Mouse (Mus musculus) liver, postnatal 0 days (tissue): ENCODE results near the gene Iqgap1. TPM values are rescaled to one million over a fixed set of nuclear protein-coding genes. Genes with fewer than 3 reads are reported as not detected.

Experiments used
- ATAC-seq: fragments of 200-750 bp; cut with Nextera tagmentation; 2 replicates; pipeline ENCODE4 v1.8.0; 2017; ENCODE audit warnings: mild to moderate bottlenecking, moderate library complexity
- DNase-seq: peaks from one replicate; pipeline ENCODE4 v3.0.0-alpha.2; 2016
- H3K27ac ChIP-seq: fragments of 300-500 bp; sonication (generic); 2 replicates; pipeline ENCODE4 v1.5.1; 2014; ENCODE audit warnings: antibody characterized with exemption, moderate library complexity, mild to moderate bottlenecking, low read depth
- H3K27me3 ChIP-seq: fragments of 300-500 bp; sonication (generic); 2 replicates; pipeline ENCODE4 v1.6.1; 2014; ENCODE audit warnings: low read length, control low read depth, mixed read lengths; ENCODE audit not compliant: insufficient read depth
- H3K36me3 ChIP-seq: fragments of 300-500 bp; sonication (generic); replicated peaks from 2 replicates; pipeline ENCODE4 v1.6.1; 2014; ENCODE audit warnings: mild to moderate bottlenecking, control low read depth, low read length, moderate library complexity, mixed read lengths; ENCODE audit not compliant: insufficient read depth
- H3K4me1 ChIP-seq: fragments of 300-500 bp; sonication (generic); 2 replicates; pipeline ENCODE4 v1.6.1; 2014; ENCODE audit warnings: antibody characterized with exemption, mild to moderate bottlenecking, control low read depth; ENCODE audit not compliant: insufficient read depth
- H3K4me2 ChIP-seq: fragments of 300-500 bp; sonication (generic); 2 replicates; pipeline ENCODE4 v1.6.1; 2014; ENCODE audit warnings: low read depth, mild to moderate bottlenecking, low read length, moderate library complexity, mixed read lengths
- H3K4me3 ChIP-seq: fragments of 300-500 bp; sonication (generic); 2 replicates; pipeline ENCODE4 v1.5.1; 2014; ENCODE audit warnings: low read depth, low read length
- H3K9ac ChIP-seq: fragments of 300-500 bp; sonication (generic); replicated peaks from 2 replicates; pipeline ENCODE4 v1.6.1; 2014; ENCODE audit warnings: mild to moderate bottlenecking, moderate library complexity
- H3K9me3 ChIP-seq: fragments of 300-500 bp; sonication (generic); 2 replicates; pipeline ENCODE4 v1.6.1; 2016; ENCODE audit warnings: mild to moderate bottlenecking, control low read depth, low read length, mixed read lengths
- CTCF ChIP-seq: sonication (generic); IDR thresholded peaks from 2 replicates; pipeline ENCODE4 v1.5.1; 2016; ENCODE audit warnings: antibody characterized with exemption, low read depth
- EP300 ChIP-seq: IDR thresholded peaks from 2 replicates; pipeline ENCODE4 v1.6.1; 2016; ENCODE audit warnings: antibody characterized with exemption, low read depth, mild to moderate bottlenecking
- WGBS: fragments of 180-500 bp; shearing (Covaris S2); extraction: QIAGEN DNeasy Blood & Tissue Kit; methylation state at CpG from one replicate; pipeline ENCODE4 v1.1.7; 2014; ENCODE audit not compliant: insufficient replicate concordance; 5-methylcytosine and 5-hydroxymethylcytosine counted together
- polyA plus RNA-seq: library from polyadenylated mRNA; unstranded; fragments of >200 nt; fragmentation: Nextera tagmentation; extraction: Ambion mirVana; gene quantifications from 2 replicates; pipeline ENCODE4 v1.2.1, GENCODE M21; 2015

Gene Iqgap1
- polyA plus RNA-seq, 1 experiment from 2014 or later, result 13.6 TPM

DNA sequence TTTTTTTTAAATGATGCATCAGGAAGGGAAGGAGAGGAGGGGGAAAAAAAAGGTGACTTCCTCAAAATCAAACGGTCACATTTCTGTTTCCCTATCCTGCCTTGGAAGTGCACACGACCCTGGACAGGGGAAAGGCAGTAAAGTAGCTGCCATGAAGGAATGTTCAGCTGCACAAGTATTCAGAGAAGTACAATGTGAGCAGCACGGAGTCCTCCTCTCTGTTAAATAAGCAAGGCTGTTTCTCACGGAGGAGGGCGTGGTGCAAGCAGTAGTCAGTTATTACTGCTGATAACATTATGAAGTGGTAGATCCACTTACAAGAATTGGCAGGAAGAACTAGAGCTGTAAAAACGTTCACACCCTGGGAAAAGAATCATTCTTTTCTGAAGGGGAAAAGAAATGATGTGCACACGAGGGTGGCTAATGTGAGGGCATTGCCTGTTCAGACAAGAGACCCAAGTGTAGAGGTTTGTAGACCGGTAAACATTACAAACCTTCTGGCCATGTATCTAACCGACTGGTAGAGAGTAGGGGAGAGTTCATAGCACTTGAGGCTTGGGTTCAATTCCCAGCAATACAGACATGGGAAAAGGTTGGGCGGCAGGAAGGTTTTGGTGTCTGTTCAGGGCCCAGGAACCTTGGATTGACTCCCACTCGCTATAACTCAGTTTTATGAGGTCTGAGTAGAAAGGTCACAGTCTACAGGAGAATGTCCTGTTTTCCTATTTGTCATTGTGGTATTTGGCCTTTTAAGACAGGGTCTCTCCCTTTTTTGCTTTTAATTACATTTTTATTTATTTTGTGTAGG lies 1.7 kb downstream of the Iqgap1 start:
- Histone ChIP-seq H3K4me3 (no peak overlapping the region), H3K4me1 (peaks cover 13% of the 10 kb centered on the region), H3K27ac (no peak overlapping the region), H3K36me3 (no peaks in the 10 kb centered on the region), H3K9ac (no peak overlapping the region), H3K4me2 (no peak overlapping the region), H3K9me3 (no peaks in the 10 kb centered on the region), H3K27me3 (no peaks in the 10 kb centered on the region)
- DNase-seq, result no peak
- 46% methylated on average over 11 of the region's 11 CpGs for WGBS
- ATAC-seq, result no peak
- TF ChIP-seq EP300, result no peak
- no peak for TF ChIP-seq CTCF

GRCm38 (mm10) chr7:80823267-80823666 lies 2.5 kb downstream of the Iqgap1 start:
- Histone ChIP-seq H3K36me3 (no peaks in the 10 kb centered on the region), H3K4me1 (peaks cover 13% of the 10 kb centered on the region), H3K27me3 (no peaks in the 10 kb centered on the region), H3K9me3 (no peaks in the 10 kb centered on the region), H3K4me2 (no peak overlapping the region), H3K4me3 (no peak overlapping the region), H3K9ac (no peak overlapping the region), H3K27ac (no peak overlapping the region)
- ATAC-seq (no peak), DNase-seq (no peak)
- 65% methylated on average over 4 of the region's 4 CpGs for WGBS
- TF ChIP-seq CTCF (no peak), EP300 (no peak)

DNA sequence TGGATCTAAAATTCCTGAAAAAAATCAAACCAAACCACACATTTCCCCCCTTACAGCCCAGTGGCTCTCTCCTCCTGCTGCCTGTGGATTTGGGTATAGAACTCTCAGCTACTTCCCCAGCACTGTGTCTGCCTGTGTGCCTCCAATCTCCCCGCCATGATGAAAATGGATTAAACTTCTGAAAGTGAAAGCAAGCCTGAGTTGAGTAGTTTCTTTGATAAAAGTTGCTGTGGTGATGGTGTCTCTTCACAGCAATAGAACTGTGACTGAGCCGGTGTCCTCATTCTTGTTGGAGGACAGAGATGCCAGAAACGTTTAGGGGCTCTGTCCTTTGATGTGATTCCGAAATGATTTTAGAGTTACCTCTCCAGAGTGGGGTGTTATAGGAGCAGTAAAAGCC lies 4.9 kb downstream of the Iqgap1 start:
- DNase-seq (no peak), ATAC-seq (no peak)
- H3K27me3 ChIP-seq, result no peaks in the 10 kb centered on the region
- no peak overlapping the region for H3K4me2 ChIP-seq
- no peak overlapping the region for H3K4me3 ChIP-seq
- no peaks in the 10 kb centered on the region for H3K9me3 ChIP-seq
- no peak overlapping the region for H3K9ac ChIP-seq
- 84% methylated on average over 4 of the region's 4 CpGs for WGBS
- H3K4me1 ChIP-seq, result peaks cover 10% of the 10 kb centered on the region
- TF ChIP-seq CTCF (no peak), EP300 (no peak)
- H3K27ac ChIP-seq, result no peak overlapping the region
- no peaks in the 10 kb centered on the region for H3K36me3 ChIP-seq

DNA sequence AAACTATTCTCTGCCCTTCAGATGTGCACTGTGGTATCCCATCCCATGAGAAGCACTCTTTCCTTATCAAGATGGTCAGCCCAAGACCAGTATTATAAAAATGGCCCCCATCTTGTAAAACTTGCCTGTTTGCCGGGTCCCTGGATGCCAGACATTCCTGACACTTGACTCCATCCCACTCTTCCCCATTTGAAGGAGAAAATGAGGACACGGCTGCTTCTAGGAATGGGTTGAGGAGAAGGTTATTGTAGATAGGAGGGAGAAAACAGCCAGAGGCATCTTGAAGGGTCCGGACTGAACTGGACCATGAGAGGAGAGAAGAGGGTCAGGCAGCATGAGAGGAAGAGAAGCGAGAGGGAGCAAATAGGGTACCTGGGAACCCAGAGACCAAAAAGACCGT lies 9.1 kb downstream of the Iqgap1 start:
- no peak for DNase-seq
- Histone ChIP-seq H3K27ac (no peak overlapping the region), H3K4me1 (peaks cover 2% of the 10 kb centered on the region; the same call in 1 of the 2 replicates), H3K9ac (no peak overlapping the region), H3K27me3 (no peaks in the 10 kb centered on the region), H3K36me3 (no peaks in the 10 kb centered on the region), H3K4me2 (no peak overlapping the region), H3K9me3 (no peaks in the 10 kb centered on the region), H3K4me3 (no peak overlapping the region)
- TF ChIP-seq EP300 (no peak), CTCF (no peak)
- no peak for ATAC-seq
- WGBS, result 67% methylated on average over 5 of the region's 5 CpGs

DNA sequence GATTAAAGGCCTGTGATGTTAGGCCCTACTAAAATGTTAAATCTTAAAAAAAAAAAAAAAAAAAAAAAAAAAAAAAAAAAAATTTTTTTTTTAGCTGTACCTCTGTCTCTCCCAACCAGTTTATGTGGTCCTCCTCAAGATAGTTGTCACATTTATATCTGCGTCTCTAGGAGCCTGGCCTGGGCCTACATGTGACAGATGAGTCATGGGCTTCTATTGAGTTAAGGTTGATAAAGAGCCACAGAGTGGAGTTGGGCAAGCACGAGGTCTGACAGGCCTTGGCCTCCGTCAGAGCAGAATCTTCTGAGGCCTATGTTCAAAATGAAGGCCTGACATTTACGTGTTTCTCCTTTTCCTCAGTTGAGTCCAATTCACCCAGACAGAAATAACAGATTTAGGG lies 12.4 kb downstream of the Iqgap1 start:
- no peak for DNase-seq
- no peak for ATAC-seq
- H3K36me3 ChIP-seq, result no peaks in the 10 kb centered on the region
- H3K9me3 ChIP-seq, result no peaks in the 10 kb centered on the region
- H3K4me2 ChIP-seq, result no peak overlapping the region
- H3K27me3 ChIP-seq, result no peaks in the 10 kb centered on the region
- H3K4me1 ChIP-seq, result no peaks in the 10 kb centered on the region
- H3K4me3 ChIP-seq, result no peak overlapping the region
- H3K9ac ChIP-seq, result no peak overlapping the region
- H3K27ac ChIP-seq, result no peak overlapping the region
- 56% methylated on average over 4 of the region's 4 CpGs for WGBS
- TF ChIP-seq EP300 (no peak), CTCF (no peak)

DNA sequence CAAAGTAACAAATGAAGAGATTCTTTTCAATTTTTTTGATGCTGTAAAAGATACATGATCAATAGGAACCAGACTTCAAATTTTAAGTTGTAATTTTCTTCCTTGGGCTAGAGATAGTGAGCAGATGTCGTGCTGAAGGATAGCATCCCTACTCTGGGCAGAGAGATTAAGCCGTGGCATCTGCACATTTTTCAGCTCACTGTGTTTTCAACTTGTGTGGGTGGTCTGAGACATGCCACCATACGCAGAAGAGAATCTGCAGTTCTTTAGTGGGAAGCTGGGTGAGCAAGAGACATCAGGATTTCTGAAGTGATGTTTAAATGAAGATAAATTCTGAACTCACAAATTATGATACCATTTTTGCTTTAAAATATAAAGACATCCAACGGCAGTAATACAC lies 19.4 kb downstream of the Iqgap1 start:
- TF ChIP-seq EP300 (no peak), CTCF (no peak)
- Histone ChIP-seq H3K27ac (no peak overlapping the region), H3K4me2 (no peak overlapping the region), H3K36me3 (no peaks in the 10 kb centered on the region), H3K4me1 (peaks cover 15% of the 10 kb centered on the region), H3K9me3 (no peaks in the 10 kb centered on the region), H3K4me3 (no peak overlapping the region), H3K27me3 (no peaks in the 10 kb centered on the region), H3K9ac (no peak overlapping the region)
- 63% methylated on average over 4 of the region's 4 CpGs for WGBS
- DNase-seq (no peak), ATAC-seq (no peak)
